Mouse (Mus musculus): ENCODE data around the gene Bcor. TPM values are rescaled to one million over a fixed set of nuclear protein-coding genes. Genes with fewer than 3 reads are reported as not detected.

Bcor gene
- polyA plus RNA-seq, 1 experiment: 6.7 TPM

DNA sequence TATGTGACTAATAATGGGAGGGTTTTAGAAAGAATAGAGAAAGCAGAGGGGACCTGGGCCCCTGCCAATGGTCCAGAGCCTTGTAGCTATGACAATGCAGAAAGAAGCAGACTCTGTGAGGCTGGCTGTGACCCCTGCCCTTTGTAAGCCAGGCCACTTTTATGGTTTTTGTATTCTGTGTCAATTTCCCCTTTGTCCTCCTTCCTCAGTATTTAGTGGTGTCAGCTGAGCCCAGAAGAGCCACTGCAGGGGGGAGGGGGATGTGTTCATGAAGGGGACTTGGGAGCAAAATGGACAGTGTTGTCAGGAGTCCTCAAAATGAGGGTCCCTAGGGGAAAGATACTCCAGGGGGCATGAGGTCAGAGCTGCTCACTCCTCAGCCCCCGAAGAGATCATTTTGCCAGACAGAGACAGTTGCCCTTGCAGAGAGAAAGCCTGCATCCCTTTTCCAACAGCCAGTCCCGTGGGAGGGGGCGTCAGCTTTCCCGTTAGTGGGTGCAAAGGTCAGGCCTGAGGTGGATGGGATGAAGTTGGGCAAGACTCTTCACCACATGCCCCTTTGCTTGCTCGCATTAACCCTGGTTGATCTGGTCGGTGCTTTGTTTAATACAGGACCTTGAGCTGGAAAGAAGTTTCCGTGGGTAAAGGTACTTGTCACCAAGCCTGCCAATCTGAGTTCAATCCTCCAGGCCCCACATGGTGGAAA, 171.8 kb downstream of the Bcor start:
- Histone ChIP-seq H3K4me1 (ENCODE audit: control insufficient read depth, insufficient read depth, insufficient read length, low read length) (no peaks in the 10 kb centered on the region), H3K27ac (replicated peaks; ENCODE audit: low read depth, low read length) (no peak overlapping the region), H3K4me3 (ENCODE audit: insufficient read depth, low read depth, low read length) (no peak overlapping the region)

DNA sequence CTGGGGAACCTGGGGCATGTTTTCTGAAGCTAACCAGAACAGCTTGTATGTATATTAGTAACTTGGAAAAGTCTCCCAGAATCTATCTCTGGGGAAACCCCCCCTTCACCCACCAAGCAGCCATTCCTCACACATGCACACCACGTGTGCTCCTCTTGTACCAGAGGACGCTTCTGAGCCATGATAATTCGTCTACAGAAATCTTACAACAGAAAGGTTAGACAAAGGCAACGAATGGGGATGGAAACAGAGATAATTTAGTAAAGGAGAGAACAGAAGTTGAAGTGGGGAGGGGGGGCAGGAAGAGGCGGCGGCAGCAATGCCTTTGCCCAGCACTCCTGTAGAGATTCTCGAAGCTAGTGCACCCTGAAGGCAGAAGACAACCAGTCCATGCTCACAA, 172.6 kb downstream of the Bcor start:
- Histone ChIP-seq H3K4me1 (ENCODE audit: control insufficient read depth, insufficient read depth, insufficient read length, low read length) (no peaks in the 10 kb centered on the region), H3K27ac (replicated peaks; ENCODE audit: low read depth, low read length) (no peak overlapping the region), H3K4me3 (ENCODE audit: insufficient read depth, low read depth, low read length) (no peak overlapping the region)

All from brown adipose tissue, adult 24 weeks (tissue).